ENCODE assay signal across 17 mouse cellular contexts in genomic region chr10:24388229-24388628, GRCm38 (mm10).
DNase-seq lines count a peak whose midpoint lies in the region; ATAC-seq and TF ChIP-seq lines count a peak whose summit lies in the region.
"Had no signal": no experiment of that assay in that cellular context is flagged by ENCODE, and none has a peak within 500 bp of the region (broad histone marks: within the 10 kb centered on the region; RNA-seq: fewer than 3 reads in every experiment).

No protein-coding gene starts in this region.

- H3K36me3 ChIP-seq in heart, adult 2 months (ENCODE audit: control insufficient read depth, insufficient read depth, low read length), result no peaks in the 10 kb centered on the region
- H3K36me3 ChIP-seq in C2C12 (ENCODE audit: control insufficient read depth, insufficient read depth), result no peaks in the 10 kb centered on the region
- no peaks in the 10 kb centered on the region for H3K36me3 ChIP-seq in intestine, embryonic 16.5 days (ENCODE audit: control insufficient read depth, insufficient read depth, low read length)
- no peaks in the 10 kb centered on the region for H3K36me3 ChIP-seq in midbrain, postnatal 0 days (ENCODE audit: insufficient read depth, low read length)
- H3K36me3 ChIP-seq: heart, embryonic 13.5 days; liver, embryonic 13.5 days; lung, embryonic 15.5 days had no signal

- ATAC-seq in intestine, embryonic 16.5 days, result no peak
- no peak for ATAC-seq in midbrain, postnatal 0 days (ENCODE audit: low FRiP score)
- ATAC-seq: forebrain, embryonic 13.5 days; inflammation-experienced regulatory T-cells, adult 6 months had no signal

- H3ac ChIP-seq in C2C12 (ENCODE audit: control insufficient read depth, insufficient read length, low read depth), result no peak overlapping the region

- H3K27ac ChIP-seq in heart, adult 2 months, result peak overlapping the region; percentile 53
- peak overlapping the region; percentile 14; the same call in 1 of the 2 replicates for H3K27ac ChIP-seq in intestine, embryonic 16.5 days (ENCODE audit: low read length)
- no peak overlapping the region for H3K27ac ChIP-seq in midbrain, postnatal 0 days (ENCODE audit: low read depth, low read length)
- H3K27ac ChIP-seq: forebrain, embryonic 13.5 days; heart, embryonic 13.5 days; left cerebral cortex, adult 2 months; liver, embryonic 13.5 days; lung, embryonic 15.5 days had no signal

- no peaks in the 10 kb centered on the region for H3K79me2 ChIP-seq in heart, adult 2 months (replicated peaks; ENCODE audit: control insufficient read depth, insufficient read depth, low read length)
- no peaks in the 10 kb centered on the region for H3K79me2 ChIP-seq in C2C12 (ENCODE audit: control insufficient read depth, insufficient read depth)

- H3K4me2 ChIP-seq in intestine, embryonic 16.5 days (ENCODE audit: low read depth, low read length), result no peak overlapping the region
- H3K4me2 ChIP-seq in midbrain, postnatal 0 days (ENCODE audit: low read depth, low read length, poor library complexity, severe bottlenecking), result no peak overlapping the region
- H3K4me2 ChIP-seq: forebrain, embryonic 13.5 days; heart, embryonic 13.5 days; liver, embryonic 13.5 days; lung, embryonic 15.5 days had no signal

- H3K4me3 ChIP-seq in heart, adult 2 months, result no peak overlapping the region
- H3K4me3 ChIP-seq in C2C12 (ENCODE audit: insufficient read depth, poor library complexity, severe bottlenecking), result no peak overlapping the region
- H3K4me3 ChIP-seq in intestine, embryonic 16.5 days (ENCODE audit: low read length), result no peak overlapping the region
- H3K4me3 ChIP-seq in midbrain, postnatal 0 days (ENCODE audit: low read depth, low read length), result no peak overlapping the region
- H3K4me3 ChIP-seq: forebrain, embryonic 13.5 days; heart, embryonic 13.5 days; left cerebral cortex, adult 2 months; liver, embryonic 13.5 days; lung, embryonic 15.5 days had no signal

- no peaks in the 10 kb centered on the region for H3K4me1 ChIP-seq in heart, adult 2 months (ENCODE audit: control insufficient read depth, insufficient read depth, low read length)
- H3K4me1 ChIP-seq in intestine, embryonic 16.5 days (ENCODE audit: control insufficient read depth, insufficient read depth, low read length), result no peaks in the 10 kb centered on the region
- no peaks in the 10 kb centered on the region for H3K4me1 ChIP-seq in midbrain, postnatal 0 days (ENCODE audit: insufficient read depth, low read length)
- H3K4me1 ChIP-seq: forebrain, embryonic 13.5 days; heart, embryonic 13.5 days; liver, embryonic 13.5 days; lung, embryonic 15.5 days had no signal

- WGBS in heart, adult 2 months, result 37% methylated on average over 2 of the region's 2 CpGs
- WGBS in intestine, embryonic 16.5 days, result 35% methylated on average over 2 of the region's 2 CpGs
- 56% methylated on average over 2 of the region's 2 CpGs for WGBS in midbrain, postnatal 0 days

- no peaks in the 10 kb centered on the region for H3K27me3 ChIP-seq in heart, adult 2 months (ENCODE audit: control insufficient read depth, insufficient read depth, low read length)
- no peaks in the 10 kb centered on the region for H3K27me3 ChIP-seq in C2C12 (ENCODE audit: control insufficient read depth, insufficient read depth, insufficient read length)
- no peaks in the 10 kb centered on the region for H3K27me3 ChIP-seq in intestine, embryonic 16.5 days (replicated peaks; ENCODE audit: control insufficient read depth, insufficient read depth, low read length)
- no peaks in the 10 kb centered on the region for H3K27me3 ChIP-seq in midbrain, postnatal 0 days (ENCODE audit: insufficient read depth, low read length)
- H3K27me3 ChIP-seq: forebrain, embryonic 13.5 days; heart, embryonic 13.5 days; liver, embryonic 13.5 days; lung, embryonic 15.5 days had no signal

- no peak for TF ChIP-seq CTCF in heart, adult 2 months (IDR thresholded peaks at IDR 0.05)
- no peak for TF ChIP-seq CTCF in C2C12 (IDR thresholded peaks at IDR 0.05; ENCODE audit: control insufficient read depth, insufficient read depth, insufficient read length)
- TF ChIP-seq CTCF in midbrain, postnatal 0 days (IDR thresholded peaks at IDR 0.05), result no peak

- intact Hi-C loops in heart, adult 2 months (cut with DNase I), result no loop called here

- DNase-seq in heart, adult 2 months, result peak; percentile 25 to 28
- DNase-seq in heart, postnatal 4 days, result no peak
- peak; percentile 61 for DNase-seq in adipocyte (ENCODE audit: low spot score)
- no peak for DNase-seq in midbrain, postnatal 0 days (ENCODE audit: low spot score)
- no peak for DNase-seq in adrenal gland, postnatal 25 days
- DNase-seq: adrenal gland, adult 2 months; cerebellum, adult 2 months; liver, embryonic 13.5 days; midbrain, embryonic 14.5 days; thymus, adult 18-20 months had no signal

- H3K79me3 ChIP-seq in C2C12 (ENCODE audit: low read depth), result no peaks in the 10 kb centered on the region

- H3K9ac ChIP-seq in heart, adult 2 months (ENCODE audit: low read depth, low read length), result no peak overlapping the region
- H3K9ac ChIP-seq in intestine, embryonic 16.5 days (ENCODE audit: low read depth, low read length), result no peak overlapping the region
- H3K9ac ChIP-seq in midbrain, postnatal 0 days (replicated peaks; ENCODE audit: low read length, poor library complexity, severe bottlenecking), result no peak overlapping the region
- H3K9ac ChIP-seq: forebrain, embryonic 13.5 days; heart, embryonic 13.5 days; liver, embryonic 13.5 days; lung, embryonic 15.5 days had no signal

- no peak for TF ChIP-seq EP300 in heart, adult 2 months (IDR thresholded peaks at IDR 0.05; ENCODE audit: insufficient read depth, low read depth, low read length)

- no peak for TF ChIP-seq POLR2A in heart, adult 2 months (IDR thresholded peaks at IDR 0.05; ENCODE audit: insufficient read depth, low read depth, low read length)

- H3K9me3 ChIP-seq in intestine, embryonic 16.5 days (ENCODE audit: control insufficient read depth, low read length), result no peaks in the 10 kb centered on the region
- no peaks in the 10 kb centered on the region for H3K9me3 ChIP-seq in midbrain, postnatal 0 days (ENCODE audit: low read length)
- H3K9me3 ChIP-seq: forebrain, embryonic 13.5 days; heart, embryonic 13.5 days; liver, embryonic 13.5 days; lung, embryonic 15.5 days had no signal

TF ChIP-seq in C2C12, 6 proteins besides CTCF, POLR2A, EP300 and RAD21:
- TF ChIP-seq CEBPB (IDR thresholded peaks at IDR 0.05; ENCODE audit: low read depth), result peak; percentile 4
- no peak for TF ChIP-seq MYOG (IDR thresholded peaks at IDR 0.05; ENCODE audit: control insufficient read depth, extremely low read depth, insufficient read length)
- peak; percentile 63 for TF ChIP-seq MYOD1 (IDR thresholded peaks at IDR 0.05; ENCODE audit: control insufficient read depth, insufficient read length, low read depth)
- TF ChIP-seq USF1 (IDR thresholded peaks at IDR 0.05; ENCODE audit: low read depth), result no peak
- TF ChIP-seq MAX (IDR thresholded peaks at IDR 0.05), result no peak
- TF ChIP-seq FOSL1 (IDR thresholded peaks at IDR 0.05; ENCODE audit: insufficient read depth, low read length, poor library complexity, severe bottlenecking), result no peak

Comparison
In these comparisons a context has a peak if more than half of its experiments do, and no peak if none do; other contexts are left out.
1. DNase-seq: peak in heart, adult 2 months (2 of 2) and adipocyte (single experiment); none in heart, postnatal 4 days (single experiment), midbrain, postnatal 0 days (single experiment) and adrenal gland, postnatal 25 days (single experiment).